Mouse (Mus musculus) CH12.LX (cell line): ENCODE measurements at regions not wholly inside any gene's neighbourhood (a gene's known extent, or its start where the extent isn't known, plus 50 kb on each side); places are given as distances from the start of the nearest gene placed in this dataset.

Experiments used
- CHD2 ChIP-seq: IDR thresholded peaks from 2 replicates; pipeline ENCODE4 v1.6.1; 2011; ENCODE audit warnings: low read length, improper control_type of control experiment
- CTCF ChIP-seq, 2 experiments: IDR thresholded peaks in 1 of 2; conservative IDR thresholded peaks in 1 of 2; 2 replicates each; pipeline ENCODE4 v1.5.1; 2011 to 2012; ENCODE audit warnings: low read depth in 2 of 2, low read length in 2 of 2, improper control_type of control experiment in 1 of 2, inconsistent platforms in 1 of 2, mild to moderate bottlenecking in 1 of 2, moderate library complexity in 1 of 2
- E2F4 ChIP-seq: IDR thresholded peaks from 2 replicates; pipeline ENCODE4 v1.6.1; 2011; ENCODE audit warnings: low read depth, low read length, improper control_type of control experiment; ENCODE audit not compliant: insufficient replicate concordance
- EP300 ChIP-seq: IDR thresholded peaks from 2 replicates; pipeline ENCODE4 v1.6.1; 2011; ENCODE audit warnings: low read length, improper control_type of control experiment
- JUND ChIP-seq: conservative IDR thresholded peaks from 2 replicates; pipeline ENCODE4 v1.6.1; 2011; ENCODE audit warnings: low read depth, low read length, improper control_type of control experiment
- KAT2A ChIP-seq: IDR thresholded peaks from 2 replicates; pipeline ENCODE4 v1.6.1; 2012; ENCODE audit warnings: low read length, improper control_type of control experiment, inconsistent platforms; ENCODE audit not compliant: insufficient replicate concordance
- NRF1 ChIP-seq: IDR thresholded peaks from 2 replicates; pipeline ENCODE4 v1.6.1; 2014; ENCODE audit warnings: low read depth, mild to moderate bottlenecking, inconsistent platforms, low read length, improper control_type of control experiment, moderate library complexity
- POLR2A ChIP-seq: IDR thresholded peaks from 2 replicates; pipeline ENCODE4 v1.6.1; 2011; ENCODE audit warnings: low read depth, mild to moderate bottlenecking, improper control_type of control experiment, low read length
- SIN3A ChIP-seq: IDR thresholded peaks from 2 replicates; pipeline ENCODE4 v1.6.1; 2012; ENCODE audit warnings: low read length, improper control_type of control experiment, inconsistent platforms
- USF1 ChIP-seq: IDR thresholded peaks from 2 replicates; pipeline ENCODE4 v1.6.1; 2014; ENCODE audit warnings: low read depth, mild to moderate bottlenecking, inconsistent platforms, low read length, improper control_type of control experiment
- ZKSCAN1 ChIP-seq: IDR thresholded peaks from 2 replicates; pipeline ENCODE4 v1.6.1; 2012; ENCODE audit warnings: low read depth, inconsistent platforms, low read length, improper control_type of control experiment, borderline replicate concordance
- ZMIZ1 ChIP-seq: IDR thresholded peaks from 2 replicates; pipeline ENCODE4 v1.6.1; 2012; ENCODE audit warnings: low read depth, mild to moderate bottlenecking, inconsistent platforms, low read length, improper control_type of control experiment
- ZNF384 ChIP-seq: IDR thresholded peaks from 2 replicates; pipeline ENCODE4 v1.6.1; 2012; ENCODE audit warnings: low read depth, low read length, improper control_type of control experiment, inconsistent platforms

- TF ChIP-seq KAT2A = no peak
- TF ChIP-seq ZNF384 = no peak
- no peak for TF ChIP-seq CTCF (conservative IDR thresholded peaks at IDR 0.05 in 1 of 2, IDR thresholded peaks at IDR 0.05 in 1 of 2; ENCODE audit: low read depth in 2 of 2, low read length in 2 of 2)
- TF ChIP-seq E2F4 = no peak
- no peak for TF ChIP-seq NRF1
- TF ChIP-seq USF1 = no peak
- no peak for TF ChIP-seq ZKSCAN1
- TF ChIP-seq ZMIZ1 = no peak
- TF ChIP-seq JUND = no peak
- TF ChIP-seq POLR2A = no peak
- TF ChIP-seq SIN3A = no peak
- TF ChIP-seq EP300 = no peak
- no peak for TF ChIP-seq CHD2
Measured at GRCm38 (mm10) chr2:148233691-148234300, 161.3 kb upstream of the Sstr4 start.
